Mouse (Mus musculus) embryonic facial prominence, embryonic 14.5 days (tissue): ENCODE results near the gene Tnni3. TPM values are rescaled to one million over a fixed set of nuclear protein-coding genes. Genes with fewer than 3 reads are reported as not detected.

ENCODE experiments used
- ATAC-seq: fragments of 200-750 bp; cut with Nextera tagmentation; 2 replicates; pipeline ENCODE4 v1.8.0; 2017; ENCODE audit warnings: low read depth, moderate number of reproducible peaks, moderate TSS enrichment
- DNase-seq: peaks from one replicate; pipeline ENCODE4 v3.0.0-alpha.2; 2015; ENCODE audit warnings: low spot score
- H3K27ac ChIP-seq: fragments of 300-500 bp; sonication (generic); replicated peaks from 2 replicates; pipeline ENCODE4 v1.5.1; 2014; ENCODE audit warnings: low read depth, mild to moderate bottlenecking, low read length, moderate library complexity
- H3K27me3 ChIP-seq: fragments of 300-500 bp; sonication (generic); replicated peaks from 2 replicates; pipeline ENCODE4 v1.6.1; 2014; ENCODE audit warnings: low read length; ENCODE audit not compliant: control insufficient read depth, insufficient read depth
- H3K36me3 ChIP-seq: fragments of 300-500 bp; sonication (generic); 2 replicates; pipeline ENCODE4 v1.6.1; 2014; ENCODE audit warnings: low read length, mixed read lengths; ENCODE audit not compliant: control insufficient read depth, insufficient read depth
- H3K4me1 ChIP-seq: fragments of 300-500 bp; sonication (generic); 2 replicates; pipeline ENCODE4 v1.6.1; 2014; ENCODE audit warnings: antibody characterized with exemption, low read length; ENCODE audit not compliant: control insufficient read depth, insufficient read depth
- H3K4me2 ChIP-seq: fragments of 300-500 bp; sonication (generic); 2 replicates; pipeline ENCODE4 v1.6.1; 2014; ENCODE audit warnings: low read depth, mild to moderate bottlenecking, low read length, moderate library complexity, mixed read lengths
- H3K4me3 ChIP-seq: fragments of 300-500 bp; sonication (generic); 2 replicates; pipeline ENCODE4 v1.5.1; 2014; ENCODE audit warnings: low read depth, mild to moderate bottlenecking, low read length
- H3K9ac ChIP-seq: fragments of 300-500 bp; sonication (generic); 2 replicates; pipeline ENCODE4 v1.6.1; 2014; ENCODE audit warnings: low read depth, mild to moderate bottlenecking, low read length, moderate library complexity, mixed read lengths
- H3K9me3 ChIP-seq: fragments of 300-500 bp; sonication (generic); 2 replicates; pipeline ENCODE4 v1.6.1; 2016; ENCODE audit warnings: low read length; ENCODE audit not compliant: control insufficient read depth
- WGBS: fragments of 180-500 bp; shearing (Covaris S2); extraction: QIAGEN DNeasy Blood & Tissue Kit; methylation state at CpG from one replicate; pipeline ENCODE4 v1.1.7; 2014; 5-methylcytosine and 5-hydroxymethylcytosine counted together
- polyA plus RNA-seq: library from polyadenylated mRNA; unstranded; fragments of >200 nt; fragmentation: Nextera tagmentation; extraction: Ambion mirVana; gene quantifications from 2 replicates; pipeline ENCODE4 v1.2.1, GENCODE M21; 2014

Gene Tnni3
- polyA plus RNA-seq, 1 experiment from 2014 or later, result 2.6 TPM

DNA sequence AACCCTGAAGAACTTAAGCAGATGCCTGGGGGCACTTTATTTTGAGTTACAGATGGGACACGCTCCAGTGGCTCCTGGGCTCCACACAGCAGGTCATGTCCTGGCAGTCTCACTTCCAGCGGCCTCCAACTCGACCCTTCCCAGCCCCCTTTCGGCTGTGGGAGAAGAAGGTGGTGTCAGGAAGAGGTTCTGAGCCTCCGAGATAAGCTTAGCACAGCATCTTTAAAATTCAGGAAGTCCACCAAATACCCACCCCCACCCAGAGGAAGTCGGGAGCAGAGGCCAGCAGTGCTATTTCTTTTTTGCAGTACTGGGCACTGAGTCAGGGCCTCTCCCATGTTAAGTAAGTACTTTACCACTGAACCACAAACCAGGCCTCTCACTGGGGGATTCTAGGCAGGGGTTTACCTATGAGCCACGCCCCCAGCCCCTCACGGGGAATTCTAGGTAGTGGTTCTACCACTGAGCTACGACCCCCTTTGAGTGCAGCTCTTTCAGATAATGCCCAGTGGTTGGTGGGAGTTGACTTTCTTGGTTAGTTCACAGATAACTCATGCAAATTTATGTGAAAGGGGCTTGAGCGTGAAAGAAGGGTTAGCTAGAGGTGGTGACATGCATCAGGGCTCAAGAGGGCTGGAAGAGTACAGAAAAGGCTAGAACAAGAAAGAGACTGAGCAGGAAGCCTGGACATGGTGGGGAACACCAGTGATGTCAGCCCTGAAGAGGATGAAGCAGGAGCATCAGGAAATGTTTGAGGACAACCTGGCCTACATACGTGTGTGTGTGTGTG is 19.2 kb downstream of the Tnni3 start:
- H3K27me3 ChIP-seq, result no peaks in the 10 kb centered on the region
- DNase-seq (no peak), ATAC-seq (no peak)
- no peak overlapping the region for H3K27ac ChIP-seq
- peaks cover 12% of the 10 kb centered on the region for H3K4me1 ChIP-seq
- no peaks in the 10 kb centered on the region for H3K9me3 ChIP-seq
- no peaks in the 10 kb centered on the region for H3K36me3 ChIP-seq
- H3K9ac ChIP-seq, result no peak overlapping the region
- no peak overlapping the region for H3K4me2 ChIP-seq
- no peak overlapping the region for H3K4me3 ChIP-seq
- 57% methylated on average over 11 of the region's 11 CpGs for WGBS

DNA sequence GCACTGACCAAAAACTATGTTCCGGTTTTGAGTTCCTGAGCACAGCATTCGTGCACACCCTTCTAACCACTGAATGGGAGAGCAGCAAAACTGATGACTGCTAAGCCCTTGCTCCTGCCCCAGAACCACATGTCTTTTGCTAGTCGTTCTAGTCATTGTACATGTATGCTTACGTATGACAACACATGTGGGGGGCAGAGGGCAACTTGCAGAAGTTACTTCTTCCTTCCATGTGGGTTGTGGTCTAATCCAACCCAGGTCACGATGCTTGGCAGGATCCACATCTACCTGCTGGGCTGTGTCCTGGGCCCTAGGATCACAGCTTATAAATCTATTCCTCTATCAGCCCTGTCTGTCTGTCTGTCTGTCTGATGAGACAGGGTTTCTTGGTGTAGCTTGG is 20.2 kb downstream of the Tnni3 start:
- no peak overlapping the region for H3K9ac ChIP-seq
- H3K9me3 ChIP-seq, result no peaks in the 10 kb centered on the region
- ATAC-seq, result no peak
- no peak overlapping the region for H3K4me2 ChIP-seq
- peaks cover 17% of the 10 kb centered on the region for H3K4me1 ChIP-seq
- H3K36me3 ChIP-seq, result no peaks in the 10 kb centered on the region
- no peak overlapping the region for H3K4me3 ChIP-seq
- DNase-seq, result no peak
- H3K27me3 ChIP-seq, result no peaks in the 10 kb centered on the region
- H3K27ac ChIP-seq, result no peak overlapping the region
- WGBS, result 75% methylated on average over 5 of the region's 5 CpGs

DNA sequence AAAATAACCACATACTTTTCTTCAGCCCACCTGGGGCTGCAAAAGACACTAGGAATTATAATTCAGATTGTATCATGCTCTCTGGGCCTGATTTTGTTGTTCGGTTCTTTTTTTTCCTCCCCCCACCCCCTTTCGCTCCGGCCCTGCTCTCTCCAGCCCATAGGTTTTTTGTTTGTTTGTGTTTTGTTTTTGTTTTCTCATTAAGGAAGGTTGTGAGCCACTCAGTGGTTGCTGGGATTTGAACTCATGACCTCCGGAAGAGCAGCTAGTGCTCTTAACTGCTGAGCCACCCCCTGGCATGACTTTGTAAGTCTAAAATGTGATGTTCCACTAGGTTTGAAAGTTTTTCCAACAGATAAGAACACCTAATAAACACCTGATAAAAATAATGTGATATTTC is 20.9 kb downstream of the Tnni3 start:
- DNase-seq, result no peak
- H3K9ac ChIP-seq, result no peak overlapping the region
- H3K27ac ChIP-seq, result no peak overlapping the region
- no peaks in the 10 kb centered on the region for H3K9me3 ChIP-seq
- no peak for ATAC-seq
- no peaks in the 10 kb centered on the region for H3K27me3 ChIP-seq
- no peak overlapping the region for H3K4me3 ChIP-seq
- WGBS, result 83% methylated on average over 4 of the region's 4 CpGs
- no peaks in the 10 kb centered on the region for H3K36me3 ChIP-seq
- no peak overlapping the region for H3K4me2 ChIP-seq
- peaks cover 22% of the 10 kb centered on the region for H3K4me1 ChIP-seq

DNA sequence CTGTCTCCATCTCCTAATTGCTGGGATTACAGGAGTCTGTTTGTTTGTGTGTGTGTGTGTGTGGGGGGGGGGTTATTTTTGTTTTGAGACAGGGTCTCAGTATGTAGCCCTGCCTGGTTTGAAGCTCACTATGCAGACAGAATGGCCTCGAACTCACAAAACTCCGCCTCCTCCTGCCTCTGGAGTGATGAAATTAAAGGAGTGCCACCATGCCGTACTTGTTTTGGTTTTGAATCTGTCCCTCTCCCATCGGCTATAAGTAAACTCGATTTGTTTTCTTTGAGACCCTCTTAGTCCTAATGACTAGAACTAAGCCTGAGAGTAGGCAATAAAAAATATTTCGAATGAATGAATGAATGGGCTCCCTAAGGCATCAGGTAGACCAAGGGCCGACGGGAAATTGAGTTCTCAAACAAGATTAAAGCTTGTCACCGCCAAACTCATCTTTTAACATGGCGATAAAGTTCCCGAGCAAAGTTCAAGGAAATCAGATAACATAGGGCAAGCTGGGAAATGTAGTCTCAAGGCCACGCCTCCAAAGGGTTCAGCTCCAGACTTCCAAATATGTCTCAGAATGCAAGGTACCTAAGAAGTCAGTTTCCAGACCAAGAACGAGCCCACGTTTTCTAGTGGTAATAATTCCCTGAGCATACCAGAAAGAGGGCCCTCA is 21.5 kb downstream of the Tnni3 start:
- Histone ChIP-seq H3K9me3 (no peaks in the 10 kb centered on the region), H3K27me3 (no peaks in the 10 kb centered on the region), H3K9ac (peak overlapping the region; percentile 96; the same call in 1 of the 2 replicates), H3K36me3 (no peaks in the 10 kb centered on the region), H3K4me3 (peak overlapping the region; percentile 87), H3K27ac (peak overlapping the region; percentile 86; the same call in 1 of the 2 replicates), H3K4me2 (peak overlapping the region; percentile 66), H3K4me1 (peaks cover 22% of the 10 kb centered on the region)
- no peak for ATAC-seq
- DNase-seq, result peak; percentile 88
- 8% methylated on average over 14 of the region's 14 CpGs for WGBS

DNA sequence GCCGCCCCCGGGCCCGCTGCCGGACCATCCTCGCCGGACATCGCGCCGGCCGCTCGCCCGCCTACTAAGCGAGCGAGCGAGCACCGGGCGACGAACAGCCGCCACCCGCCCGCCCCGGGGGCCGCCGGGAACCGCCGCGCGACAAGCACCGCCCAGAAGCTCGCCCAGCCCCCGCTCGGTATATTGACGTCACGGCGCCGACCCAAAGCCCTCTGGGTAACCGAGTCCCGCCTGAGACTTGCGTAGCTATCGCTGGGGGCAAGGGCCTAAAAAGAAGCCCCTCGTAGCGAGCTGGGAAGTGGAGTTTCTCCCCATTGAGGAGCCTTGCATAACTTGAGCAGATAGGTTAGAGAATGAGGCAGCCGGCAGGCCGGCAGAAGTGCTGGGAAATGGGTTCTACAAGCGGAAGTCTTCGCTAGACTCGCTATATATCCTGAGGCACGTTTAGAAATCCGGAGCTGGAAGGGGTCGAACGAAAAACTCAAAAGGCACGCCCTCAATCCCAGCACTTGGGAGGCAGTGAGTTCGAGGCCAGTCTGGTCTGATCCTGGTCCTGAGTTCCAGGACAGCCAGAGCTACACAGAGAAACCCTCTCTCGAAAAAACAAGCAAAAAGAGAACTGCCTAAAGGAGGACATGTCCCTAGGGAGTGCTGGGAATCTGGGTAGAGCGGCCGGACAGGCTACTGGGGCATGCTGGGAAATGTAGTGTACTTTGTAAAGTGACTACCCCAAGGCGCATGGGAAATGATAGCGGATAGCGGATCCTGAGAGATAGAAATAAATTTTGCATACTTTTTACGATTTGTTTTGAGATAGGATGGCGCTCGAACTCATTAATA is 22.3 kb downstream of the Tnni3 start, which contains the start of gene Ppp1r12c:
Ppp1r12c (minus strand) TSS at position 123 of the 840 bp plus-strand sequence.
- WGBS, result under 1% methylated on average over 35 of the region's 62 CpGs
- H3K4me2 ChIP-seq, result peak within 1 kb of the TSS; percentile 66
- peak within 1 kb of the TSS; percentile 87 for H3K4me3 ChIP-seq
- peaks cover 22% of the 10 kb centered on the region for H3K4me1 ChIP-seq
- H3K27me3 ChIP-seq, result no peaks in the 10 kb centered on the region
- ATAC-seq, result peak; percentile 95
- H3K9ac ChIP-seq, result peak within 1 kb of the TSS; percentile 96
- peak within 1 kb of the TSS; percentile 86 for H3K27ac ChIP-seq
- no peaks in the 10 kb centered on the region for H3K9me3 ChIP-seq
- H3K36me3 ChIP-seq, result 0 out of 2 replicates have a peak, but pooled peaks cover 7% of the 10 kb centered on the region
- DNase-seq, result peak; percentile 97

DNA sequence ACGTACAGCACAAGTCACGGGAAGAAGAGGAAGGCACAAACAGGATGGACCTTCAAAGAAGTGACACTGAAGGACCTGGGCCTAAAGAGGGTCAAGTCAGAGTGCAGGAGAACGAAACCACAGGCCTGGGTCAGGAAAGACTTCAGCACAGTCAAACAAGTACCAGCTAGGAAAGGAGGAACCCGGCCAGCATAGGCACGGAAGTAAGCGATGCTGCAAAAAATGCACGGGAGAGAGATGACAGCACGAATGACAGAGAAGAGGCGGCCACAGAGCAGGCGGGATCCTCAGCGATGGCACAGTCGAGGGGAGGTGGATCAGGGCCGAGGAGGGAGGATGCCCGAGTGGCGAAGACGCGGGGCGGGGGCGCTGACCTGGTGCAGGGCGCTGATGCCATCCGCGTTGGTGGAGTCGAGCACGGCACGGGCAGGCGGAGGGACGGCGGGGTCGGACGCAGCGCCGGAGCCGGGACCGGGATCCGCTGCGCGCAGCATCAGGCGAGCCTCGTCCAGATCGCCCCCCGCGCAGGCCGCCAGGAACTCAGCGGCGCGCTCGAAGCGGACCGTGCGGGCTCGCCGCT is 23.0 kb downstream of the Tnni3 start:
- H3K9me3 ChIP-seq, result no peaks in the 10 kb centered on the region
- H3K4me1 ChIP-seq, result peaks cover 22% of the 10 kb centered on the region
- DNase-seq (no peak), ATAC-seq (peak; percentile 28)
- H3K27ac ChIP-seq, result peak overlapping the region; percentile 86
- H3K4me3 ChIP-seq, result peak overlapping the region; percentile 87
- under 1% methylated on average over 10 of the region's 52 CpGs for WGBS
- peak overlapping the region; percentile 66 for H3K4me2 ChIP-seq
- H3K27me3 ChIP-seq, result no peaks in the 10 kb centered on the region
- peak overlapping the region; percentile 96 for H3K9ac ChIP-seq
- H3K36me3 ChIP-seq, result 0 out of 2 replicates have a peak, but pooled peaks cover 13% of the 10 kb centered on the region

DNA sequence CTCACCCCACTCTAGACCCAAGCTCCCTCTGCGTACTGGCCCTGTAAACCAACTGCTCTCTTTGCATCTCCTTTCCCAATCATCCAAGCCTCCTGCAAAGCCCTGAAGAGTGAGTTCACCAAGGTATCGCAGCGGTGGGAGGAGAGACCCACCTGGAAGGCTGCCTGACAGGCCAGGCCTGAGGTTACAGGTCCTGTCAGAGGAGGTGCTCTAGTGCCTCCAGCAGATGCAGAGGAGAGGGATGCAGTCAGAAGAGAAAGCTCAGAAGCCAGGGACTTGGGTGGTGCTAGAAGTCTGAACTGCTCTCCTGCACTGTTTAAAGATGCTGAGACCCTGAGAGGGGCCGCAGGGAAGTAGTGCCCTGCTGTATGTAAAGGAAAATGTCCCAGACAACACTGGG is 25.0 kb downstream of the Tnni3 start:
- WGBS, result 90% methylated on average over 4 of the region's 4 CpGs
- no peak overlapping the region for H3K4me3 ChIP-seq
- H3K27me3 ChIP-seq, result no peaks in the 10 kb centered on the region
- H3K4me1 ChIP-seq, result peaks cover 22% of the 10 kb centered on the region
- peak overlapping the region; percentile 66; the same call in 1 of the 2 replicates for H3K4me2 ChIP-seq
- H3K27ac ChIP-seq, result no peak overlapping the region
- H3K9me3 ChIP-seq, result no peaks in the 10 kb centered on the region
- H3K9ac ChIP-seq, result peak overlapping the region; percentile 49; the same call in 1 of the 2 replicates
- ATAC-seq, result no peak
- no peak for DNase-seq
- H3K36me3 ChIP-seq, result peaks cover 17% of the 10 kb centered on the region; the same call in 1 of the 2 replicates

DNA sequence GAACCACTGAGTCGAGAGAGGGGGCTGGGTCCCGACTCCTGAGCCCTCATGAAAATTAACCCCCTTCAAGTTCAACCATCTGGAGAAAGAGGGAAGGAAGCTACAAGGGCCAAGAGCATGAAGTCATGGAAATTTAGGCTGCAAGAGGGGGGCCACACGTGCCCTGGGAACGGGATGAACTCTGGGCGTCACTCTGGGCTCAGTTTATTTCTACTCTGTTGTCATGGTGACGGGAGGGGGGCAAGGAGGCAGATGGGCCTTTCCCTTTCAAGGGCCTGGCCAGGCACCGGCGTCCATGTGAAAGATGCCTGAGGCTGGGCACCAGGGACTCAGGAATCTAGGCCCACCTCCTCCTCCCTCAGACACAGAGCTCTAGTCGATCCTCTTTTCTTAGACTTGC is 25.8 kb downstream of the Tnni3 start:
- DNase-seq (peak; percentile 76), ATAC-seq (no peak; the same call in 1 of the 2 replicates)

More for the DNA sequence above, 25.8 kb downstream of the Tnni3 start:
- Histone ChIP-seq H3K9ac (peak overlapping the region; percentile 49), H3K4me3 (no peak overlapping the region), H3K4me2 (peak overlapping the region; percentile 66; the same call in 1 of the 2 replicates), H3K36me3 (peaks cover 17% of the 10 kb centered on the region; the same call in 1 of the 2 replicates), H3K4me1 (peaks cover 22% of the 10 kb centered on the region), H3K9me3 (no peaks in the 10 kb centered on the region), H3K27me3 (no peaks in the 10 kb centered on the region), H3K27ac (no peak overlapping the region)
- 37% methylated on average over 5 of the region's 9 CpGs for WGBS
